Mouse (Mus musculus) adrenal gland (tissue): ENCODE results near the gene Ramp1.

Experiments used
- intact Hi-C: fragments of 180-260 bp; cut with DNase I; formaldehyde crosslinking; loops from one replicate; pipeline ENCODE4 v1.15.1; 2025
- long read RNA-seq, 2 experiments: library from polyadenylated mRNA; unstranded; transcript quantifications; one replicate each; pipeline ENCODE4 v2.0.0; 2020; ENCODE audit warnings: borderline replicate concordance in 1 of 2; ENCODE audit not compliant: insufficient replicate concordance in 1 of 2

Gene Ramp1
- long read RNA-seq, experiment 1, transcript Ramp1-201 (3 exons, 2,325 nt): major isoform, 33 of 35 reads
- long read RNA-seq, experiment 1, partial matches to known transcripts: 0 of 35 reads
- long read RNA-seq, experiment 1, other reads (novel, unspliced or antisense): 2 of 35 reads
- long read RNA-seq, experiment 2, transcript Ramp1-201 (3 exons, 2,325 nt): major isoform, 52 of 54 reads
- long read RNA-seq, experiment 2, partial matches to known transcripts: 0 of 54 reads
- long read RNA-seq, experiment 2, other reads (novel, unspliced or antisense): 2 of 54 reads

DNA sequence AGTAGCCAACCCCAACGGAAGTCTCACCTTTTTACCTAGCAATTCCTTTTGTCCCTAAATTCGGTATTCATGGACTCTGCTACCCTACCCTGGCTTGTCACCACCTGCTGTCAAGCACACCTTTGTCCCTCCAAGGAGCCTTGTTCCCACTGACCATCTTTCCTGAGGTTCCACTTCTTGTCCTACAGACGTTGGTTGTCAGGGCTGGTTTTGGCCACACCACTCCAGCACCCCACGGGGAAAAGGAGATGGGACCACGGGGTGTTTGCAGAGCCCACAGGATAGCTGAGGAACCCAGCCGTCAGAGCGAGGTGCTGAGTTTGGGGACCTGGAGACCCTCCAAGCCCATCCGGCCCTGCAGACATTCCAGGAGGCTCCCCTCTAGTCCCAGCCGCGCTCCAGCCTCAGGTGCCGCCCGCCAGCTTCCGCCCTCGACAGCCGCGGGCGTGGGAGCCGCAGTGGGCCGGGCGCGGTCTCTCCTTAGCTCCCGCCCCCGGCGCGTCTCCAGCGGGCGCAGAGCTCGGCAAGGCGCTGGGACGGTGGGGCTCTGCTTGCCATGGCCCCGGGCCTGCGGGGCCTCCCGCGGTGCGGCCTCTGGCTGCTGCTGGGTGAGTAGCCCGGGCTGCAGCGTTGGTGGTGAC lies at the start of gene Ramp1:
Gene Ramp1, plus strand, starts transcription at position 290 of the 641 bp plus-strand sequence.
- intact Hi-C loops: loop anchor here (2.0 to 10.0 kb wide), 2 partner anchors 61 to 165 kb away; no protein-coding TSS in a partner anchor

DNA sequence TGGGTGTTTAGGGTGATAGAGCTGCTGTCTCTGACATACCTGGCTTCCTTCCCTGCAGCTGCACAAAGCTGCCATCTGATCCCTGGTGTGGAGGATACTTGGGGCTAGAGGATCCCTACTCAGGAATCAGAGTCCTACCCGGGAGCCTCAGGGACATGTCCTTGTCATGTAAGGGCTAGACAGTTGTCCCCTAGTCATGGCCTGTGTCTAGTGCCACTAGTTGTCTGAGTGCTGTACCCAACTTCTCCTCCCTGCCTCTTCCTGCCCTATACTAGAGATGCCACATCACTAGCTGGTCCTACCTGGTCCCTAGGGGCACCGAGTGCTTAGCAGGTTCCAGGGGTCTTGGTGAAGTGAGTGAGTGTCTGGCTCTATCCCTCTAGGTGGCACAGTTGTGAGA lies 42.6 kb upstream of the Ramp1 start:
- intact Hi-C loops: no loop called here

DNA sequence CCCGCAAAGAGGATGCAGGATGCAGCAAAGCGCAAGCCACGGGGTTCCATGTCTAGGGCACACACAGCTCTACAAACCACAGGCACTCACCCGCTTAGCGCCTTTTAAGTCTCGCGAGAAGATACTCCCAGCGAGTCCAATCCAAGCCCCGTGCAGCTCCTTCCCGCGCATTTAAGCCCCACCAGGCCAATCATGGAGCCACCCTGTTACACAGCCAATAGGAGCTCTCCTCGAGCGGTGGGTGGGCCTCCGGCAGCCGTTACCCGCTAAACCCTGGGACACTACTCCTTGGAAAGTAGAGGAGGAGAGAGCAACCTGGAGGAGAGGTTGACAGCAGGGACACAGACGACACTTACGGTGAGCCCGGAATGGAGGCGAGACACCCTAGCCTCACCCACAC lies 34.8 kb upstream of the Ramp1 start, which contains the start of gene Rbm44:
Gene Rbm44, plus strand, starts transcription at position 277 of the 400 bp plus-strand sequence.
- intact Hi-C loops: no loop called here

DNA sequence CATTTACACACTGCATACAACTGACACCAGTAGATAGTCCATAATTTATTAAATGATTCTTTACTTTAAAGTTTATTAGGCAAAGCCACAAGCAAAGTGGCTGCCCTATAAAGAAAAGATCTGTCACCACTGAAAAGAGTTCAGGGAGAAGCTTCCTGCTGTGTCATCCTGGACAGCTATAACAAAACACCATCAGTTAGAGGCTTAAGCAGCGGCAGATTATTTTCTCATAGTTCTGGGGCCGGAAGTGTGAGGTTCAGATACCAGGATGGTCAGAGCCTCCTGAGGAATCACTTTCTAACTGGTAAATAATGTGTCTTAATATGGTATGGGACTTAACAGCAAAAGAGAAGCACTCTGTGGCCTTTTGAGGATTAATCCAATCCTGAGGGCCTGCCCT lies 28.1 kb upstream of the Ramp1 start:
- intact Hi-C loops: no loop called here

DNA sequence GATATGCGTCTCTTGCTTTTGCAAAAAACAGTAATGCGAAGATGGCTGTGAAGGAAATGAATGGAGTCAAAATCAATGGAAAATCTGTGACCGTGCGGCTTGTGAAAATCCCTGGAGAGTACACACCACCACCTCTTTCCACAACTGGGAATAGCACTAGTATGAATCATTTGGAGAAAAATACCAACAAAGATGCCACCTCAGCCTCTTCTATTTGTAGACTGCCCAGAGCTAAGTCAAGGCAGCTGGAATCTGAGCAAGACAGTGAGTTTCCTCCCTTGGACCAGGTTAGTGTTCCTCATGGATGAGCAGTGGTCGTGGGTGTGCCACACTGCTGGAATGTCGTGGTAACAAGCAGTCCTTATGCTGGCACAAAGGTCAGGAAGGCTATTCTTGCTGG lies 12.8 kb upstream of the Ramp1 start:
- intact Hi-C loops: no loop called here

DNA sequence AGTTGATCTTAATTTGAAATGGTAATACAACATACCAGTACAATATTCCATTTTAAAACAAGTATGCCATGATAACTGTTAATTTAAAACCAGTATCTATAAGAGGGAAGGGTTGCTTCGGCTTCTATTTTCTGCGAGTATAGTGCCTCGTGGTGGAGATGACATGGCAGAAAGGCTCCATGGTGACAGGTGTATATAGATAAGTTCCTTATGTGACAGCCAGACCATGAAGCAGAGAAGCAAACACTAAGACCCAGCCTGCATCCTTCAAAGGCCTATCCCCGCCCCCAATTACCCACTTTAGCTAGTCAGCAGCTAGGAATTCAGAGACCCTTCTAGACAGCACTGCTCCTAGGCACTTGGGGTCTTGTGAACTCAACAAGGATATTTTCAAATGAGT lies 10.5 kb upstream of the Ramp1 start:
- intact Hi-C loops: no loop called here

DNA sequence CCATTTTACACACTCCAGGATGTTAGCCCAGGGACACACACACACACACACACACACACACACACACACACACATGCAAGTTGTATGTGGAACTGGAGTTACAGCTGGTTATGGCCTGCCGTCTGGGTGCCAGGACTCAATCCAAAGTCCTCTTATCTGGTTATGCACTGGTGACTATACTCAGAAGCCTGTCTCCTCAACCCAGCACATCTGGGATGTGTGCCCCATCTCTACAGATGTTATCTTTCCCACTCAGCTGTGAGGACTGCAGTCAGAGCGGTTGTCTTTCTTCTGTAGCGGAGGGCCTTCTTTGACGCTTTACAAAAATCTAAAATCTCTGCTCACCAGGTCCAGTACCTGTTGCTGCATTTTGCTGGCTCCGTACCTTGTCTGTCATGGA lies 4.8 kb upstream of the Ramp1 start:
- intact Hi-C loops: loop anchor here (10.0 kb wide), 1 partner anchor 170 kb away; no protein-coding TSS in a partner anchor

DNA sequence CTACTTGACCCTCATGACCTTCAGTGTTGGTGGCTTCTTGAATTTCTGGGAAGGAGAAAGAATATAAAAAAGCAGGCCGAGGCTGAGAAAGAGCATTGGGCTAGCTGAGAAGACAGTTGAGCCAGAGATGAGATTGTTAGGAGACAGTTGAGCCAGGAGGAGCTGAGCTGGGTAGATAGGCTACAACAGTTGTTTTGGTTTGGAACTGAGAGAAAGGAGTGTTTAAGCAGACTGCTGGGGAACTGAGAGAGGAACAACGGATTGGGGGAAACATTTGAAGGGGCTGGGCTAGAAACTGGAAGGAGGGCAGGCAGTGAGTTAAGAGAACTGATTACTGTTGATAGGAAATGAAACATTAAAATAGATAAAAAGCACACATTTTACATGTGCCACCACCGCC lies 3.6 kb upstream of the Ramp1 start:
- intact Hi-C loops: loop anchor here (10.0 kb wide), 1 partner anchor 169 kb away; no protein-coding TSS in a partner anchor

DNA sequence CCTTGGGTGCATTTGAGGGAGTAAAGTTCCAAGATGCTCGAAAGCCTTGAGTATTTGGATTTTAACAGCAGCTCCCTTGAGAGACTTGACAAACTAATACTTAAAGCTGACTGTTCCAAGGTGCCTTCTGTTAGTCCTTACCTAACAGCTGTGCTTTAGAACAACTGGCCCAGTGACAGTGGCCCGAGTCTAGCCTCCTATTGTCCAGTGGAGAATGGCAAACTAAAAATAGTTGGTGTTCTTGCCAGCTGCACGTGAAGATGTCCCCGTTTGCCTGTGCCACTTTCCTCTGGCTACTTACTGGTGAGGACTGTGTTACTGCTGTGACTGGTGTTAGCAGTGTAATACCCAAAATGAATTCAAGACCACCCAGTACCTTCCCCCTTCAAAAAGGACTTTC lies 2.8 kb upstream of the Ramp1 start:
- intact Hi-C loops: loop anchor here (10.0 kb wide), 1 partner anchor 168 kb away; no protein-coding TSS in a partner anchor

DNA sequence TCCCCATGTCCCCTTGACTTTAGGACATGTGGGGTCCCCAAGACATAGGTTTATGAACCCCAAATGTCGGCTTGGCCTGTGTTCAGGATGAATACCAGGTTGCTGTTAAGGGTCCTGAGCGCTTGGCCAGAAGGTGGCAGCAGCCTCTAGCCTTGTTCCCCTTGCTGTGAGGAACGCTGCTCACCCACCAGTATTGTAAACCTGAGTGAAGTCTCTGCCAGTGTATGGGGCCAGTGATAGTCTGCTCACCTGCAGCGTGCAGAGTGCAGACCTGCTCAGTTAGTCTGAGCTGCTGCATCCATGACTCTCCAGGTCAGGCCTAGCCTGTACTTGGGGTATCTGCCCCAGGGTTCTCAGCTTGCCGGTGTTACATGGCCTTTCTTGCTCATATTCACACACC lies 536 bp upstream of the Ramp1 start:
- intact Hi-C loops: loop anchor here (2.0 to 10.0 kb wide), 2 partner anchors 62 to 166 kb away; no protein-coding TSS in a partner anchor

DNA sequence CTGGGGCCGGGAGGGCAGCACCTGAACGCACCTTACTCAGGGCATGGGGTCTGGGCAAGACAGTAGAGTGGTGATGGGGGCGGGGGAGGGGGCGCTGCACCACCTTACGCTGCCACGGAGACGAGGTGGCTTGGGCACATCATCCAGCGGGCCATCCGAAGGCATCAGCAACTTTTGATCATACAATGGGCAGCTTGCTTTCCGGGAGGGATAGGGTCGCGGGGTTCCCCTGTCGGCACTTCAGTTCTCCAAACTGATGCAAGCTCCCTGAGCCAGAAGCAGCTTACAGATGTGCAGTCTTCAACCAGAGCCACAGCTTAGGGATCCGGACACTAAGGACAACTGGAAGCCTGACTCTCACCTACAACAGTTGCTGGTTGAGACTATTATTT lies 548 bp downstream of the Ramp1 start:
- intact Hi-C loops: no loop called here

DNA sequence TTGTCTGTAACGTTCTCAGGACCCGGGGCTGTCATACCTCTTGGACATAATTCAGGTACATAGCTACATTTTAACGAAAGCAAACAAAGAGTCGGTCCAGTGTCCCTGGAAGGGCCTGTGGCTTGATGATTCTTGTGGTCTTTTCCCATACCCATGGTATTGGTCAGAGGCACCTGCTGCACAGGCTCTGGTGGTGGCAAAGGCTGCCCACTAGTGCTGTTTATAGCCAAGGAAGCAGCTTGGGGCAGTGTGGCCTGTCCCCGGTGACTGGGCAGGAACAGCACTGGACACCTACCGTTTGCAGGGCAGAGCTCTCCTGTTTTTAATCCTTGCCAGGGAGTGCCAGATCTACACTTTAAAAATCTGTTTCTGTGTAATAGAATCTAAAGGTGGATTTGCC lies 1.1 kb downstream of the Ramp1 start:
- intact Hi-C loops: no loop called here

DNA sequence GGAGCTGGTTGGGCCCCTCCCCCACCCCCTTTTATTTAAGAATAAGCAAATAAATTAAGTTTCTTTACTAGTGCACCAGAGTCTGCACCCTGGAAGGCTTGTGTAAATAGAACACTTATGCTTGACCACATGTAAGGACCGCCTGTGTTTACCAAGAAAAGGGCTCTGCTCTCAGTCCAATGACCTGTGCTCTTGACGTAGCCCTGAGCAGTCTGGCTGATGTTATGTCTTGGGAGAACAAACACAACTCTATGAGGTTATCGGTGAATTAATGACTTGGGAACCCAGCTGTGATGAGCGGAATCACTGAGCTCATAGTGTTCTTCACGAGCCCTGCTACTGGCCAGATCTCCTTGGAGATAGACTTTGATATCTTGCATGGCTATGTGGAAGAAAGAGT lies 1.6 kb downstream of the Ramp1 start:
- intact Hi-C loops: no loop called here

DNA sequence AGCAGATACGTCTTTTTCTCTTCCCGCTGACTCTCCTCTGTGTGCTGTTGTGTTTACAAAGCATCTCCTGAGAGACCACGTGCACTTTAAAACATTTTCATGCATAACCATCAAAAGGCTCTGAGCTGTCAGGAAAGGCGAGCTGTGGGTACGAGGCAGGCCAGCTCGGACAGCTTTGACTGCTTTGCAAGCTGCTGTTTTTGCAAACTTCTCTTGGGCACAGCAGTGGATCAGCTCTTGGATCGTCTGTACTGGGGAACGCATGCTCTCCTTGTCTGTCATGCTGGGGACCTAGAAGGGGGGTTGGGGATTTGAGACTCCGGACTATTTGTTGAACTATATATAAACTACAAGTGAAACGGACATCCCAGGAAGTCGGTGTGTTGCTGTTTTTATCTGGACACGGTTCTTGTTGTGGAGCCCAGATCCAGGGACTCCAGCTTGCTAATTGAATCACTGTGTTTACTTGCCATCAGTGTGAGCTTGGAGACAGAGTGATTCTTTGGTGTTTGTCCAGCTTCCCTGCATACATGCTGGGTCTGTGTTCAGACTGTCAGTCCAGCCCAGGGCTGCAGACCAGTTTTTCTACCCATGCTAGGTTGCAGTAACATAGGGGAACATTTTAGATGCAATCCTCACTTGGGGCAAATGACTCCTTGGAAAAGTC lies 2.3 kb downstream of the Ramp1 start:
- intact Hi-C loops: no loop called here

DNA sequence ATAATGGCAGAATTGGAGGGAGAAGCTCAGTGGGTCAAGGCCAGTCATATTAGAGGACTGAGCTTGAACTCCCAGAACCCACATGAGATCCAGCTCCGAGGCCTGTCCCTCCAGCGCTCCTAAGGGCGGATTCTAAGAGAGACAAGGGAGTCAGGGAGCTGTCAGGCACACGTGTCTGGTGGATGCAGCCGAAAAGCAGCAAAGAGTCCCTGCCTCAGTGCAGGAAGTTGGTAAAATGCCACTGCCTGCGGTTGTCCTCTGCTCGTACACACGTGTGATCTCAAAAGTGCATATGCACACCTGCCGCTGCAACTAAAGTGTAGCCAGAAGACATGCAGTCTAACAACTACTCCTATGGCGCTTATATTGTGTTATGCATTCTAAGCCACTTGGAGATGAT lies 3.7 kb downstream of the Ramp1 start:
- intact Hi-C loops: no loop called here

DNA sequence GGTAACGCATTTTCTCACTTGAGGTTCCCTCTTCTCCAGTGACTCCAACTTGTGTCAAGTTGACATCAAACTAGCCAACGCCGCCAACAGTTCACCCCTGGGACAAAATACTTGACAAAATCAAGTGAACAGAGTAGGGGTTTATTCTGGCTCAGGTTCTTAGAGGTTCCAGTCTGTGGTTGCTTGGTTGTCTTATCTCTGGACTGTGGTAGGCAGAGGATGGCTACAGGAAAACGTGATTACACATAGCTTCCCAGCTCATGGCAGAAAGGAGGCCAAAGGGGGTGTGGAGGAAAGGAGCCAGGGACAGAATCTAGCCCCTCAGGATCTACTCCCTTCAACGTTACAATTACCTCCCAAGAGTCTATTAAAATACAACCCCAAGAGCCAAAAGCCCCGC lies 7.1 kb downstream of the Ramp1 start:
- intact Hi-C loops: no loop called here

DNA sequence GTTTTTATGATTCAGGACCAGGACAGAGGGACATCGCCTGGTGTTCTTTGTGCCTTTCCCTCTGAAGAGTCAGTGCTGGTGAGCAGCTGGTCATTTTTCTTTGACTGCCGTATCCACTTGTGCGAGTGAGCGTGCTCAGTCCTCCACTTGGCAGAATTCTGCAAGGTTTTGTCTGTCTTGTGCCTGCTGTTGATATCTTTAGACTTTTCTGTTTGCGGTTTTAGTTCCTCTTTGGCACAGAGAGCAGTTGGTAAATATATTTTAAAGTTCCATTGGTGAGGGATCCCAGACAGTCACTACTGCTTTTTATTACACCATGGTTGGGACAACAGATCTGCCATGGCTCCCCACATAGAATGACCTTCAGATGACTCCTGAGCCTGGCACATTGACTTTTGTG lies 7.7 kb downstream of the Ramp1 start:
- intact Hi-C loops: no loop called here

DNA sequence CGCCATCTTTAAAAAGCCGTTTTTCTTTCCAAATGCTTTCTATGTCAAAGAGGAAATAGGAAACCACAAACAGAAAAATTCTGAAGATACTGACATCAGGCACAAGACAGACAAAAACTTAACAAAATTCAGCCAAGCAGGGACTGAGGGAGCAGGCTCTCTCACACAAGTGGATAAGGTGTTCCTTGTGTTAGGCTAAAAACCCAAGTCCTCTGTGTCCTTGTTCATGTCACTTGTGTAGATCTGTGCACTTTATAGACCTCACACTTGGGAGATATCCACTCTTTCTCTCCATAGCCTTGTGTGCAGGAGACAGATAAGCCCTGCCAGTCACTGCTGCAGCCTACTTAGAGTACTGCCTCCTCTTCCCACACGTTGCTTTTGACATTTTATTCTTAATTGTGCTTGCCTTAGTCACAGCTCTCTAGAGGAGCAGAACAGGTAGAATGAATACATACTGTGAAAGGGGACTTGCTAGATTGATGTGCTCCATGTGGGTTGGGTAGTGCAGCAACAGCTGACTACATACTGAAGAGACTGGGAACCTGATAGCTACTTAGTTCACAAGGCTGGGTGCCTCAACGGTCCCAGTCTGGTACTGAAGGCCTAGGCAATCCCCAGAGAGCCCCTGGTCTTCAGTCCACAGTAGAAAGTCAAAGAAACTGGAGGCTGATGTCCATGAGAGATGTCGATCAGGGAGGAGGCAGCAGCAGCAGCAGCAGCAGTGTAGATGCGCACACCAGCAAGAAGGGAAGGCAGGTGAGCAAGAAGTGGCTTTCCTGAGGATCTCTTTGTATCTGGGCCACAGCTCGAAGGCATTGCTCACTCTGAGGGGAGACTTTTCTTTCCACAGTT lies 8.4 kb downstream of the Ramp1 start:
- intact Hi-C loops: no loop called here

DNA sequence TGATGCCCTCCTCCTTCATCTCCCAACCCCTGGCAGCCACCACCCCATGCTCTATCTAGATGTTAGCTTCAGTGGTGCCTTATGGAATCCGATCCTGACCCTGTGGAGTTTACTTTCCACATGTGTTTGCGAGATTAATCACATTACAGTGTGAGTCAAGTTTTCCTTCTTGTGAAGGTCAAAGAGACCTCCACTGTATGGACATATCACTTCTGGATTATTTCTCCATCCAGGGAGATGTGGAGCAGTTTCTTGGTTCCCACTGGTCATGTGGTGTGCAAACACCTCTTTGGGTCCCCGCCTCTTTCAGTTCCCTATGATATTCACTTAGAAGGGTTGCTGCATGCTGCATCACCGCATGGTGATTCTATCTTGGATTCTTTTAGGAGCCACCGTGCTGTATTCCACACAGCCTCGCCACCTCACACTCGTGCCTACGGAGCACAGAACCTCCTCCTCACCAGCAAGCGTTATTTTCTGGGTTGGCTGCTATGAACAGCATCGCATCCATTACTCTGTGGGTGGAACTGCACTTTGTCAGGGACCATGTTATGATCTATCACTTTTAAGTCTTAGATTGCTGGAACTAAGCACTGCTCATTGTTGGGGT lies 9.3 kb downstream of the Ramp1 start:
- intact Hi-C loops: no loop called here

DNA sequence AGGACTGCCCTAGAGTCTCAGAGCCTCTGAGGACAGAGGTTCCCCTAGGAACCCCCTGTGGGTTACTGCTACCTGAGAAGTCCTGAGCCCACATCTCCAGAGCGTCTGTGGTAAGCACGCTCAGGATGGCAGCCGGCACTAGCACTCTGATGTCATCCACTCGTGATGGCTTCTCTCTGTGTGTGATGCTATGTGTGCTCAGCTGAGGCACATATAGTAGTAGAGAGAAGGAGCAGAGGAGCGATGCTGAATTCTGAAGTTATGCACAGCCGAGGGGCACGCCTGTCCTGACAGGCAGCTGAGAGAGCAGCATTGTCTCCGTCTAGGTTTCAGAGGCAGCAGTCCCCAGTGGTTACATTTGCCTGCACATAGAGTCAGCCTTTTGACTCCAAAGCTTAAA lies 12.6 kb downstream of the Ramp1 start:
- intact Hi-C loops: no loop called here

DNA sequence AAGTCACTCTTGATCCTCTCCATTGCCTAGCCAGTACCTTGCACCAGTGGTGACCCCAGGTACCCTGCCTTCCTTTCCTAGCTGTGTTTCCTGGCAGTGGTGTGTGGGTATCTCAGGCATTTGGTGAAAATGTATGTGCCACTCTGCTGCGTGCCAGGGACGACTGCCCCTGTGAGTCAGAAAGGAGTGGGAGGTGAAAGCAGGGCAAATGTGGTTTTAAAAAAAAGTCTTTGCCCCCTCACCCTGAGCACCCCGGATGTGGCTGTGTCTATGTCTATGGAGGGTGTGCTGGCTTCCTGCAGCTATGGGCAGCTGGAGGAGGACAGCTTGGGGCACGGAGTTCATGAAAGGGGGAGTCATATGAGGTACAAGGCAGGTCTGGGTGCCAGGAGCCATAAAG lies 13.6 kb downstream of the Ramp1 start:
- intact Hi-C loops: no loop called here
